Mouse (Mus musculus): ENCODE measurements at regions not wholly inside any gene's neighbourhood (a gene's known extent, or its start where the extent isn't known, plus 50 kb on each side); places are given as distances from the start of the nearest gene placed in this dataset.

- no peak for TF ChIP-seq CTCF (IDR thresholded peaks at IDR 0.05; ENCODE audit: extremely low read depth, insufficient read depth, low read length)
- no peak for TF ChIP-seq POLR2A (IDR thresholded peaks at IDR 0.05; ENCODE audit: extremely low read depth, insufficient read depth, low read length)
Measured at GRCm38 (mm10) chr17:83917781-83918180, 70.0 kb upstream of the Haao start.

All from cortical plate, adult 2 months (tissue).